In genomic region chr8:74993475-74994451, GRCm38 (mm10) we compare ENCODE assay signal across 8 mouse cellular contexts. TPM values are rescaled to one million over a fixed set of nuclear protein-coding genes. Genes with fewer than 3 reads are reported as not detected.
DNase-seq lines count a peak whose midpoint lies in the region; ATAC-seq lines count a peak whose summit lies in the region.

No protein-coding gene starts in this region.

- peak; percentile 91 for DNase-seq in CD4-positive helper T cell, adult 2 months (ENCODE audit: low read depth, low spot score)
- DNase-seq in fat pad, adult 2 months (ENCODE audit: extremely low read depth, low read depth, low spot score), result peak; percentile 19
- peak; percentile 92 for DNase-seq in kidney, postnatal 10 days
- peak; percentile 73 to 83 for DNase-seq in natural killer cell, adult 2 months (ENCODE audit: low spot score in 2 of 2)

- peaks cover 3% of the 10 kb centered on the region; the same call in 1 of the 2 replicates for H3K4me1 ChIP-seq in brown adipose tissue, adult 24 weeks (ENCODE audit: control insufficient read depth, insufficient read depth, insufficient read length, low read length)
- H3K4me1 ChIP-seq in heart, embryonic 13.5 days, result peaks cover 18% of the 10 kb centered on the region
- H3K4me1 ChIP-seq in liver, embryonic 12.5 days, result peaks cover 17% of the 10 kb centered on the region
- peaks cover 5% of the 10 kb centered on the region; the same call in 1 of the 2 replicates for H3K4me1 ChIP-seq in stomach, embryonic 15.5 days

- WGBS in heart, embryonic 13.5 days, result under 1% methylated on average over 93 of the region's 111 CpGs
- WGBS in liver, embryonic 12.5 days (ENCODE audit: insufficient replicate concordance), result under 1% methylated on average over 106 of the region's 111 CpGs
- WGBS in stomach, embryonic 15.5 days, result under 1% methylated on average over 58 of the region's 111 CpGs

- H3K27me3 ChIP-seq in heart, embryonic 13.5 days (replicated peaks), result no peaks in the 10 kb centered on the region; the same call in 1 of the 2 replicates
- H3K27me3 ChIP-seq in liver, embryonic 12.5 days (replicated peaks), result peaks cover 15% of the 10 kb centered on the region; the same call in 1 of the 2 replicates
- H3K27me3 ChIP-seq in stomach, embryonic 15.5 days (replicated peaks), result no peaks in the 10 kb centered on the region

- peaks cover 3% of the 10 kb centered on the region for H3K36me3 ChIP-seq in heart, embryonic 13.5 days
- H3K36me3 ChIP-seq in liver, embryonic 12.5 days, result peaks cover 8% of the 10 kb centered on the region
- H3K36me3 ChIP-seq in stomach, embryonic 15.5 days, result 0 out of 2 replicates have a peak, but pooled peaks cover under 1% of the 10 kb centered on the region

- peak overlapping the region; percentile 99 for H3K9ac ChIP-seq in heart, embryonic 13.5 days
- peak overlapping the region; percentile 98 for H3K9ac ChIP-seq in liver, embryonic 12.5 days
- H3K9ac ChIP-seq in stomach, embryonic 15.5 days, result peak overlapping the region; percentile 98

- H3K27ac ChIP-seq in brown adipose tissue, adult 24 weeks (replicated peaks; ENCODE audit: low read depth, low read length), result no peak overlapping the region
- H3K27ac ChIP-seq in heart, embryonic 13.5 days (replicated peaks), result peak overlapping the region; percentile 95
- peak overlapping the region; percentile 93 for H3K27ac ChIP-seq in liver, embryonic 12.5 days
- H3K27ac ChIP-seq in stomach, embryonic 15.5 days, result peak overlapping the region; percentile 95

- H3K4me2 ChIP-seq in heart, embryonic 13.5 days, result peak overlapping the region; percentile 80
- peak overlapping the region; percentile 76 for H3K4me2 ChIP-seq in liver, embryonic 12.5 days
- H3K4me2 ChIP-seq in stomach, embryonic 15.5 days, result peak overlapping the region; percentile 57

- no peaks in the 10 kb centered on the region for H3K9me3 ChIP-seq in heart, embryonic 13.5 days
- no peaks in the 10 kb centered on the region for H3K9me3 ChIP-seq in liver, embryonic 12.5 days (replicated peaks)
- no peaks in the 10 kb centered on the region for H3K9me3 ChIP-seq in stomach, embryonic 15.5 days

- ATAC-seq in heart, embryonic 13.5 days (ENCODE audit: extremely low read depth, insufficient number of reproducible peaks, low FRiP score, low TSS enrichment), result peak; percentile 77; the same call in 1 of the 2 replicates
- ATAC-seq in liver, embryonic 12.5 days, result peak; percentile 91
- ATAC-seq in stomach, embryonic 15.5 days (ENCODE audit: insufficient read depth, low FRiP score, low read depth), result peak; percentile 93

- H3K4me3 ChIP-seq in brown adipose tissue, adult 24 weeks (ENCODE audit: insufficient read depth, low read depth, low read length), result peak overlapping the region; percentile 87
- H3K4me3 ChIP-seq in heart, embryonic 13.5 days, result peak overlapping the region; percentile 85
- peak overlapping the region; percentile 74 for H3K4me3 ChIP-seq in liver, embryonic 12.5 days
- H3K4me3 ChIP-seq in stomach, embryonic 15.5 days (replicated peaks), result peak overlapping the region; percentile 93

RNA-seq across cellular contexts. Expression of gene Hmgxb4, which starts 0.6 kb away (rescaled TPM):
- polyA plus RNA-seq in brown adipose tissue, adult 24 weeks (2012; ENCODE audit: insufficient read depth, insufficient read length, missing spikeins), result 7.4 and 9.7 TPM in 2 replicates
- 23.1 and 23.5 TPM in 2 replicates for polyA plus RNA-seq in heart, embryonic 13.5 days (2015; fragmentation: Nextera tagmentation; extraction: Ambion mirVana)
- 17.6 and 18.3 TPM in 2 replicates for polyA plus RNA-seq in liver, embryonic 12.5 days (2016; fragmentation: Nextera tagmentation; extraction: Ambion mirVana)
- 26.0 and 29.2 TPM in 2 replicates for polyA plus RNA-seq in stomach, embryonic 15.5 days (2015; fragmentation: Nextera tagmentation; extraction: Ambion mirVana)

RNA-seq across cellular contexts. Expression of gene Tom1, which starts 39.7 kb away (rescaled TPM):
- 21.7 and 21.8 TPM in 2 replicates for polyA plus RNA-seq in brown adipose tissue, adult 24 weeks (2012; ENCODE audit: insufficient read depth, insufficient read length, missing spikeins)
- 40.0 and 44.1 TPM in 2 replicates for polyA plus RNA-seq in heart, embryonic 13.5 days (2015; fragmentation: Nextera tagmentation; extraction: Ambion mirVana)
- polyA plus RNA-seq in liver, embryonic 12.5 days (2016; fragmentation: Nextera tagmentation; extraction: Ambion mirVana), result 14.6 and 16.1 TPM in 2 replicates
- 23.5 and 28.4 TPM in 2 replicates for polyA plus RNA-seq in stomach, embryonic 15.5 days (2015; fragmentation: Nextera tagmentation; extraction: Ambion mirVana)

Comparison
In these comparisons a context has a peak if more than half of its experiments do, and no peak if none do; other contexts are left out.
1. DNase-seq: peak in every context shown above with its lines; median percentile 92 in kidney, postnatal 10 days; 91 in CD4-positive helper T cell, adult 2 months; 78 in natural killer cell, adult 2 months; 19 in fat pad, adult 2 months.